26 mouse cellular contexts compared by ENCODE assay signal in the genomic region with DNA sequence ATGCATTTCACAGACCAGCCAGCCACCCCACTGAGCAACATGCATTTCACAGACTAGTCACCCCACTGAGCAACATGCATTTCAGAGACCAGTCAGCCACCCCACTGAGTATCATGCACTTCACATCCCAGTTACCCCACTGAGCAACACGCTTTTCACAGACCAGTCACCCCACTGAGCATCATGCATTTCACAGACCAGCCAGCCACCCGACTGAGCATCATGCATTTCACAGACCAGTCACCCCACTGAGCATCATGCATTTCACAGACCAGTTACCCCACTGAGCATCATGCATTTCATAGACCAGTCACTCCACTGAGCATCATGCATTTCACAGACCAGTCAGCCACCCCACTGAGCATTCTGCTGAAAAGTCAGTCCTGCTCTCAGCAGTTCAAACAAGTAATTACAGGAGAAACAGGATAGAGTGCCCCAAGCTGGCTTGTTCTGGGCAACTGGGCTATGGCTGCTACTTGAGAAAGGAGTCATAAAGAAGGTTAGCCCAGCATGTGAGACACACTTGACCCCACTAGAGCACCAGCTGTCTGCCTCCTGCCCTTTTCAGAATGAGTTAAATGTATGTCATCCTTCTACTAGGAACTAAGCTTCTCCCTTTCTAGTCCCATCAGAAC.
A peak's percentile ranks its signal among the peaks of the same experiment; 100 is the strongest.
DNase-seq lines count a peak whose midpoint lies in the region; ATAC-seq and TF ChIP-seq lines count a peak whose summit lies in the region.
"Had no signal": no experiment of that assay in that cellular context is flagged by ENCODE, and none has a peak within 500 bp of the region (broad histone marks: within the 10 kb centered on the region; RNA-seq: fewer than 3 reads in every experiment).

No protein-coding gene starts in this region.

- no peak for TF ChIP-seq POLR2A in brain, embryonic 14.5 days (IDR thresholded peaks at IDR 0.05; ENCODE audit: borderline replicate concordance, extremely low read depth, insufficient read depth, insufficient read length, poor library complexity, severe bottlenecking)

- H3K4me1 ChIP-seq in hindbrain, embryonic 16.5 days (ENCODE audit: control insufficient read depth, insufficient read depth, low read depth, low read length) = no peaks in the 10 kb centered on the region
- H3K4me1 ChIP-seq in hindbrain, embryonic 12.5 days = no peaks in the 10 kb centered on the region
- H3K4me1 ChIP-seq in limb, embryonic 13.5 days = no peaks in the 10 kb centered on the region
- H3K4me1 ChIP-seq in limb, embryonic 10.5 days = no peaks in the 10 kb centered on the region
- H3K4me1 ChIP-seq in midbrain, embryonic 16.5 days (ENCODE audit: control insufficient read depth, insufficient read depth, low read length) = no peaks in the 10 kb centered on the region
- H3K4me1 ChIP-seq: forebrain, embryonic 15.5 days; heart, embryonic 12.5 days; hindbrain, embryonic 13.5 days had no signal

- no peak overlapping the region for H3K4me3 ChIP-seq in hindbrain, embryonic 16.5 days (ENCODE audit: low read length)
- H3K4me3 ChIP-seq in hindbrain, embryonic 12.5 days = no peak overlapping the region
- no peak overlapping the region for H3K4me3 ChIP-seq in limb, embryonic 13.5 days
- H3K4me3 ChIP-seq in limb, embryonic 10.5 days = no peak overlapping the region
- H3K4me3 ChIP-seq in midbrain, embryonic 16.5 days (ENCODE audit: low read depth, low read length) = no peak overlapping the region
- H3K4me3 ChIP-seq: embryonic facial prominence, embryonic 13.5 days; erythroblast, embryonic 14.5 days; forebrain, embryonic 15.5 days; heart, embryonic 12.5 days; hindbrain, embryonic 13.5 days; left cerebral cortex, adult 2 months had no signal

- 57% methylated on average over 2 of the region's 2 CpGs for WGBS in hindbrain, embryonic 16.5 days
- WGBS in hindbrain, embryonic 12.5 days = 38% methylated on average over 2 of the region's 2 CpGs
- 73% methylated on average over 2 of the region's 2 CpGs for WGBS in limb, embryonic 13.5 days
- 87% methylated on average over 2 of the region's 2 CpGs for WGBS in limb, embryonic 10.5 days
- 33% methylated on average over 2 of the region's 2 CpGs for WGBS in midbrain, embryonic 16.5 days

- H3K4me2 ChIP-seq in hindbrain, embryonic 16.5 days (ENCODE audit: low read length) = no peak overlapping the region
- no peak overlapping the region for H3K4me2 ChIP-seq in hindbrain, embryonic 12.5 days (replicated peaks)
- H3K4me2 ChIP-seq in limb, embryonic 13.5 days (replicated peaks) = no peak overlapping the region
- no peak overlapping the region for H3K4me2 ChIP-seq in midbrain, embryonic 16.5 days (ENCODE audit: low read length)
- H3K4me2 ChIP-seq: embryonic facial prominence, embryonic 13.5 days; forebrain, embryonic 15.5 days; heart, embryonic 12.5 days; hindbrain, embryonic 13.5 days; liver, embryonic 11.5 days had no signal

- ATAC-seq in hindbrain, embryonic 16.5 days = peak; percentile 27; the same call in 1 of the 2 replicates
- no peak for ATAC-seq in hindbrain, embryonic 12.5 days (ENCODE audit: low FRiP score)
- peak; percentile 11; the same call in 1 of the 2 replicates for ATAC-seq in limb, embryonic 13.5 days (ENCODE audit: low FRiP score, low read depth)
- 0 out of 2 replicates have a peak, but pooled peaks have one; percentile 22 for ATAC-seq in midbrain, embryonic 16.5 days
- ATAC-seq: forebrain, embryonic 15.5 days; inflammation-experienced regulatory T-cells, adult 6 months; liver, postnatal 0 days; lung, postnatal 0 days had no signal

- H3K9me3 ChIP-seq in hindbrain, embryonic 16.5 days (ENCODE audit: control insufficient read depth, low read length) = no peaks in the 10 kb centered on the region
- no peaks in the 10 kb centered on the region for H3K9me3 ChIP-seq in hindbrain, embryonic 12.5 days (replicated peaks)
- H3K9me3 ChIP-seq in limb, embryonic 13.5 days = no peaks in the 10 kb centered on the region
- H3K9me3 ChIP-seq in limb, embryonic 10.5 days (replicated peaks) = no peaks in the 10 kb centered on the region
- no peaks in the 10 kb centered on the region for H3K9me3 ChIP-seq in midbrain, embryonic 16.5 days (replicated peaks; ENCODE audit: control insufficient read depth, low read length, poor library complexity, severe bottlenecking)
- H3K9me3 ChIP-seq: embryonic facial prominence, embryonic 13.5 days; forebrain, embryonic 15.5 days; heart, embryonic 12.5 days; hindbrain, embryonic 13.5 days had no signal

- no peaks in the 10 kb centered on the region for H3K36me3 ChIP-seq in hindbrain, embryonic 16.5 days (ENCODE audit: control insufficient read depth, insufficient read depth, low read length)
- no peaks in the 10 kb centered on the region for H3K36me3 ChIP-seq in hindbrain, embryonic 12.5 days
- no peaks in the 10 kb centered on the region for H3K36me3 ChIP-seq in limb, embryonic 13.5 days
- no peaks in the 10 kb centered on the region for H3K36me3 ChIP-seq in limb, embryonic 10.5 days
- H3K36me3 ChIP-seq in midbrain, embryonic 16.5 days (ENCODE audit: control insufficient read depth, insufficient read depth, low read length) = no peaks in the 10 kb centered on the region
- H3K36me3 ChIP-seq: embryonic facial prominence, embryonic 13.5 days; forebrain, embryonic 15.5 days; heart, embryonic 12.5 days; hindbrain, embryonic 13.5 days had no signal

- no peak overlapping the region for H3K27ac ChIP-seq in hindbrain, embryonic 16.5 days (ENCODE audit: low read depth, low read length)
- H3K27ac ChIP-seq in hindbrain, embryonic 12.5 days = no peak overlapping the region
- no peak overlapping the region for H3K27ac ChIP-seq in limb, embryonic 13.5 days
- H3K27ac ChIP-seq in limb, embryonic 10.5 days = no peak overlapping the region
- no peak overlapping the region for H3K27ac ChIP-seq in midbrain, embryonic 16.5 days (ENCODE audit: low read length)
- H3K27ac ChIP-seq: embryonic facial prominence, embryonic 13.5 days; forebrain, embryonic 15.5 days; hindbrain, embryonic 13.5 days; left cerebral cortex, adult 2 months; macrophage had no signal

- no peak for TF ChIP-seq CTCF in brain, embryonic 14.5 days (IDR thresholded peaks at IDR 0.05; ENCODE audit: borderline replicate concordance, extremely low read depth, insufficient read depth, insufficient read length)

- DNase-seq in limb, embryonic 10.5 days (ENCODE audit: low spot score) = no peak
- DNase-seq in brain, embryonic 14.5 days (ENCODE audit: low read depth) = peak; percentile 63
- DNase-seq in adrenal gland, adult 2 months = no peak
- no peak for DNase-seq in spleen, postnatal 14 days (ENCODE audit: low spot score in 2 of 2)
- DNase-seq: adrenal gland, postnatal 14 days; cerebellum, adult 9-10 months; gastrocnemius, postnatal 14 days; heart, adult 11 months; heart, postnatal 10 days; kidney, adult 2 months; liver, postnatal 0 days; thymus, postnatal 14 days had no signal

- no peak overlapping the region for H3K9ac ChIP-seq in hindbrain, embryonic 16.5 days (ENCODE audit: low read depth, low read length)
- no peak overlapping the region for H3K9ac ChIP-seq in hindbrain, embryonic 12.5 days
- H3K9ac ChIP-seq in limb, embryonic 13.5 days = no peak overlapping the region
- H3K9ac ChIP-seq in midbrain, embryonic 16.5 days (ENCODE audit: low read depth, low read length) = no peak overlapping the region
- H3K9ac ChIP-seq: embryonic facial prominence, embryonic 13.5 days; forebrain, embryonic 15.5 days; heart, embryonic 12.5 days; hindbrain, embryonic 13.5 days; liver, postnatal 0 days had no signal

- H3K27me3 ChIP-seq in hindbrain, embryonic 16.5 days (replicated peaks; ENCODE audit: control insufficient read depth, insufficient read depth, low read length) = no peaks in the 10 kb centered on the region
- no peaks in the 10 kb centered on the region for H3K27me3 ChIP-seq in hindbrain, embryonic 12.5 days
- H3K27me3 ChIP-seq in limb, embryonic 13.5 days = no peaks in the 10 kb centered on the region
- no peaks in the 10 kb centered on the region for H3K27me3 ChIP-seq in limb, embryonic 10.5 days (ENCODE audit: low read depth, poor library complexity, severe bottlenecking)
- no peaks in the 10 kb centered on the region for H3K27me3 ChIP-seq in midbrain, embryonic 16.5 days (ENCODE audit: control insufficient read depth, insufficient read depth, low read depth, low read length)
- H3K27me3 ChIP-seq: embryonic facial prominence, embryonic 13.5 days; forebrain, embryonic 15.5 days; heart, embryonic 12.5 days; hindbrain, embryonic 13.5 days had no signal
